Mouse (Mus musculus) brain, embryonic 14.5 days (tissue): ENCODE measurements around the gene Siglec1.

Source experiments
- CTCF ChIP-seq: fragments of 200-500 bp; IDR thresholded peaks from 2 replicates; pipeline ENCODE4 v1.5.1; 2012; ENCODE audit warnings: inconsistent platforms, mild to moderate bottlenecking, moderate library complexity, borderline replicate concordance; ENCODE audit not compliant: insufficient read depth, insufficient read length; ENCODE audit errors: extremely low read depth
- POLR2A ChIP-seq: fragments of 200-500 bp; IDR thresholded peaks from 2 replicates; pipeline ENCODE4 v1.6.1; 2012; ENCODE audit warnings: mild to moderate bottlenecking, inconsistent platforms, borderline replicate concordance; ENCODE audit not compliant: poor library complexity, insufficient read depth, insufficient read length, severe bottlenecking; ENCODE audit errors: extremely low read depth

DNA sequence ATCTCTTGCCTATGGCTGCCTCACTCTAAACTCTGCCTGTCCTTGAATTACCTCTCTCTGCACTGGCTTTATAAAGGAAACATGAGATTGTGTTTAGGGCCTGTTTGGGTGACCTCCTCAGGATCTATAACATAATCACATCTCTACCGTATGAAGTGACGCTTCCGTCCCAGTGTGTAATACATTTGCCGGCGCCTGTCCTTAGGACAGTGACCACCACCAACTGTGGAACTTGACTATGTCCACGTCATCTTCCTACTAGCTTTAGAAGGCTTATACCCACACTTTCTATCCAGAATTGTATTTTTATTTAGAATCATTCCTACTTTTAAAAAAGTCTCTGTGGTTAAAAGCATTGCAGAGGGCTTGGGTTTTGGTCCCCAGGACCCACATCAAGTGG is 48.4 kb downstream of the Siglec1 start:
- TF ChIP-seq POLR2A: no peak
- TF ChIP-seq CTCF: no peak
